Mouse (Mus musculus) embryonic facial prominence, embryonic 11.5 days (tissue): ENCODE measurements around the gene Hip1. TPM values are rescaled to one million over a fixed set of nuclear protein-coding genes. Genes with fewer than 3 reads are reported as not detected.

Experiments used
- microRNA-seq: library from miRNA; unstranded; fragments of <30 nt; microRNA quantifications from one replicate; pipeline ENCODE4, GENCODE M21; 2016; ENCODE audit warnings: borderline number of aligned reads
- polyA plus RNA-seq: library from polyadenylated mRNA; unstranded; fragments of >200 nt; fragmentation: Nextera tagmentation; extraction: Ambion mirVana; gene quantifications from 2 replicates; pipeline ENCODE4 v1.2.1, GENCODE M21; 2014

Hip1 gene
- polyA plus RNA-seq, 1 experiment from 2014 or later, result 35.3 TPM

Small RNA genes lying within 50 kb of the gene (microRNA-seq; reads per million reads assigned to microRNA genes)
- 2.8 reads per million for gene Mir7033

Other genes with a start within 250 kb of the Hip1 start
- gene Fkbp6, start 195.1 kb downstream of the Hip1 start, polyA plus RNA-seq, result not detected in 2 replicates
- not detected in 2 replicates for gene Trim50, start 191.8 kb downstream of the Hip1 start, polyA plus RNA-seq
- gene Nsun5, start 175.2 kb downstream of the Hip1 start, polyA plus RNA-seq, result 30.9 and 32.6 TPM in 2 replicates
- gene Pom121, start 150.6 kb downstream of the Hip1 start, polyA plus RNA-seq, result 14.6 and 15.3 TPM in 2 replicates
- not detected in 2 replicates for gene Ccl26, start 18.4 kb upstream of the Hip1 start, polyA plus RNA-seq
- gene Ccl24, start 27.9 kb upstream of the Hip1 start, polyA plus RNA-seq, result 1.4 and 1.5 TPM in 2 replicates
- 43.1 and 46.4 TPM in 2 replicates for gene Rhbdd2, start 87.5 kb upstream of the Hip1 start, polyA plus RNA-seq
- 62.7 and 63.5 TPM in 2 replicates for gene Por, start 124.9 kb upstream of the Hip1 start, polyA plus RNA-seq
- 47.1 and 57.3 TPM in 2 replicates for gene Tmem120a, start 199.3 kb upstream of the Hip1 start, polyA plus RNA-seq
- gene Styxl1, start 233.3 kb upstream of the Hip1 start, polyA plus RNA-seq, result 0.31 TPM in 1 of 2 replicates, not detected in the other
- 567 and 573 TPM in 2 replicates for gene Mdh2, start 233.4 kb upstream of the Hip1 start, polyA plus RNA-seq